Mouse (Mus musculus) myocyte (in vitro differentiated cells): ENCODE results near the gene Arpc1a. TPM values are rescaled to one million over a fixed set of nuclear protein-coding genes. Genes with fewer than 3 reads are reported as not detected.
"Not testable (repeated sequence)": the region's sequence is repeated elsewhere in the genome, so short reads cannot be mapped to it uniquely, and the experiment has no call there.

Experiments used
- H3K27me3 ChIP-seq: one replicate; pipeline ENCODE4 v1.6.1; 2011; ENCODE audit not compliant: control insufficient read depth, insufficient read depth, insufficient read length
- H3K36me3 ChIP-seq: one replicate; pipeline ENCODE4 v1.6.1; 2011; ENCODE audit not compliant: control insufficient read depth, insufficient read depth
- H3K4me2 ChIP-seq: one replicate; pipeline ENCODE4 v1.6.1; 2011; ENCODE audit warnings: low read depth, control low read depth
- H3K4me3 ChIP-seq: one replicate; pipeline ENCODE4 v1.5.1; 2011; ENCODE audit warnings: mild to moderate bottlenecking, control low read depth, moderate library complexity
- H3K79me2 ChIP-seq: one replicate; pipeline ENCODE4 v1.6.1; 2011; ENCODE audit not compliant: control insufficient read depth, insufficient read depth
- H3ac ChIP-seq: one replicate; pipeline ENCODE4 v1.6.1; 2011; ENCODE audit not compliant: control insufficient read depth, insufficient read length
- CEBPB ChIP-seq: IDR thresholded peaks from 2 replicates; pipeline ENCODE4 v1.6.1; 2011; ENCODE audit warnings: mild to moderate bottlenecking, moderate library complexity; ENCODE audit not compliant: poor library complexity, insufficient read depth, severe bottlenecking
- E2F4 ChIP-seq: IDR thresholded peaks from one replicate; pipeline ENCODE4 v1.6.1; 2011; ENCODE audit warnings: mild to moderate bottlenecking, control low read depth, moderate library complexity; ENCODE audit not compliant: insufficient read depth
- MAX ChIP-seq: IDR thresholded peaks from one replicate; pipeline ENCODE4 v1.6.1; 2011; ENCODE audit warnings: low read depth, mild to moderate bottlenecking, control low read depth
- MYOD1 ChIP-seq, 3 experiments: IDR thresholded peaks; one replicate each; pipeline ENCODE4 v1.6.1; 2011; ENCODE audit warnings: control low read depth in 2 of 3, low read depth in 2 of 3, mild to moderate bottlenecking in 2 of 3, moderate library complexity in 1 of 3; ENCODE audit not compliant: insufficient read length in 2 of 3, control insufficient read depth in 1 of 3
- MYOG ChIP-seq, 3 experiments: IDR thresholded peaks; one replicate each; pipeline ENCODE4 v1.6.1; 2011; ENCODE audit warnings: control low read depth in 2 of 3, low read depth in 2 of 3, mild to moderate bottlenecking in 2 of 3; ENCODE audit not compliant: insufficient read length in 2 of 3, control insufficient read depth in 1 of 3, insufficient read depth in 1 of 3
- POLR2A ChIP-seq: IDR thresholded peaks from one replicate; pipeline ENCODE4 v1.6.1; 2011; ENCODE audit warnings: low read depth, mild to moderate bottlenecking, control low read depth, moderate library complexity; ENCODE audit not compliant: insufficient read length
- POLR2AphosphoS2 ChIP-seq: IDR thresholded peaks from one replicate; pipeline ENCODE4 v1.6.1; 2011; ENCODE audit warnings: low read depth, control low read depth; ENCODE audit not compliant: insufficient read length
- REST ChIP-seq: IDR thresholded peaks from one replicate; pipeline ENCODE4 v1.6.1; 2011; ENCODE audit warnings: mild to moderate bottlenecking, control low read depth, moderate library complexity; ENCODE audit not compliant: insufficient read depth, insufficient read length
- SRF ChIP-seq: IDR thresholded peaks from one replicate; pipeline ENCODE4 v1.6.1; 2011; ENCODE audit warnings: low read depth; ENCODE audit not compliant: control insufficient read depth, insufficient read length
- TCF12 ChIP-seq: IDR thresholded peaks from one replicate; pipeline ENCODE4 v1.6.1; 2011; ENCODE audit warnings: mild to moderate bottlenecking, control low read depth; ENCODE audit not compliant: poor library complexity, insufficient read depth, severe bottlenecking
- TCF3 ChIP-seq: IDR thresholded peaks from one replicate; pipeline ENCODE4 v1.6.1; 2011; ENCODE audit warnings: low read depth, control low read depth; ENCODE audit not compliant: insufficient read length
- USF1 ChIP-seq: IDR thresholded peaks from one replicate; pipeline ENCODE4 v1.6.1; 2011; ENCODE audit warnings: low read depth, mild to moderate bottlenecking, control low read depth, moderate library complexity
- polyA plus RNA-seq: library from polyadenylated mRNA; unstranded; fragments of >200 nt; fragmentation: generic; extraction: Trizol; gene quantifications from one replicate; pipeline ENCODE4 v1.2.1, GENCODE M21; 2012; ENCODE audit warnings: missing spikeins

Arpc1a gene
- polyA plus RNA-seq, 1 experiment: 67.2 TPM

- Histone ChIP-seq H3K27me3 (no peaks in the 10 kb centered on the region), H3K36me3 (peaks cover 29% of the 10 kb centered on the region), H3K79me2 (no peaks in the 10 kb centered on the region), H3K4me2 (no peak overlapping the region), H3ac (no peak overlapping the region), H3K4me3 (no peak overlapping the region)
- TF ChIP-seq MYOD1 (IDR thresholded peaks at IDR 0.05; ENCODE audit: control insufficient read depth in 1 of 3, insufficient read length in 2 of 3, low read depth in 2 of 3) (no peak), POLR2A (no peak), USF1 (no peak), TCF12 (no peak), TCF3 (no peak), POLR2AphosphoS2 (no peak), CEBPB (no peak), MAX (no peak), MYOG (IDR thresholded peaks at IDR 0.05; ENCODE audit: control insufficient read depth in 1 of 3, insufficient read depth in 1 of 3, insufficient read length in 2 of 3, low read depth in 2 of 3) (no peak), SRF (no peak), REST (no peak), E2F4 (no peak)
Measured at GRCm38 (mm10) chr5:145096195-145096594, 12.6 kb downstream of the Arpc1a start.

- Histone ChIP-seq H3K4me2 (no peak overlapping the region), H3K36me3 (peaks cover 36% of the 10 kb centered on the region), H3K27me3 (no peaks in the 10 kb centered on the region), H3K79me2 (no peaks in the 10 kb centered on the region), H3ac (no peak overlapping the region), H3K4me3 (no peak overlapping the region)
- TF ChIP-seq POLR2AphosphoS2 (no peak), USF1 (no peak), REST (no peak), TCF12 (no peak)
Measured at GRCm38 (mm10) chr5:145098340-145098821, 14.8 kb downstream of the Arpc1a start.

- no peak overlapping the region for H3ac ChIP-seq
- H3K4me3 ChIP-seq: no peak overlapping the region
- TF ChIP-seq TCF12: no peak
- TF ChIP-seq TCF3: no peak
- no peak for TF ChIP-seq POLR2A
- TF ChIP-seq MAX: no peak
- TF ChIP-seq REST: no peak
- TF ChIP-seq POLR2AphosphoS2: no peak
- no peak for TF ChIP-seq MYOG (IDR thresholded peaks at IDR 0.05; ENCODE audit: control insufficient read depth in 1 of 3, insufficient read depth in 1 of 3, insufficient read length in 2 of 3, low read depth in 2 of 3)
- no peak for TF ChIP-seq MYOD1 (IDR thresholded peaks at IDR 0.05; ENCODE audit: control insufficient read depth in 1 of 3, insufficient read length in 2 of 3, low read depth in 2 of 3)
- no peak for TF ChIP-seq SRF
- TF ChIP-seq CEBPB: no peak
- no peak for TF ChIP-seq USF1
- no peak for TF ChIP-seq E2F4
- H3K36me3 ChIP-seq: peaks cover 39% of the 10 kb centered on the region
- H3K4me2 ChIP-seq: no peak overlapping the region
- no peaks in the 10 kb centered on the region for H3K27me3 ChIP-seq
- no peaks in the 10 kb centered on the region for H3K79me2 ChIP-seq
Measured at GRCm38 (mm10) chr5:145100960-145101359, 17.3 kb downstream of the Arpc1a start.

GRCm38 (mm10) chr5:145101451-145101850 lies 17.8 kb downstream of the Arpc1a start:
- H3K4me3 ChIP-seq, H3ac ChIP-seq, H3K27me3 ChIP-seq, H3K4me2 ChIP-seq, H3K79me2 ChIP-seq: not testable (repeated sequence)
- H3K36me3 ChIP-seq: peaks cover 41% of the 10 kb centered on the region

- no peak for TF ChIP-seq E2F4
- no peak for TF ChIP-seq POLR2A
- no peak for TF ChIP-seq CEBPB
- TF ChIP-seq SRF: no peak
- no peak for TF ChIP-seq TCF12
- no peak for TF ChIP-seq REST
- no peak for TF ChIP-seq TCF3
- TF ChIP-seq POLR2AphosphoS2: no peak
- TF ChIP-seq MAX: no peak
- no peak for TF ChIP-seq USF1
- TF ChIP-seq MYOG (IDR thresholded peaks at IDR 0.05; ENCODE audit: control insufficient read depth in 1 of 3, insufficient read depth in 1 of 3, insufficient read length in 2 of 3, low read depth in 2 of 3): no peak
- TF ChIP-seq MYOD1 (IDR thresholded peaks at IDR 0.05; ENCODE audit: control insufficient read depth in 1 of 3, insufficient read length in 2 of 3, low read depth in 2 of 3): no peak
- Histone ChIP-seq H3K79me2 (no peaks in the 10 kb centered on the region), H3K4me3 (no peak overlapping the region), H3ac (no peak overlapping the region), H3K4me2 (peak overlapping the region; percentile 18), H3K27me3 (no peaks in the 10 kb centered on the region), H3K36me3 (peaks cover 42% of the 10 kb centered on the region)
Measured at GRCm38 (mm10) chr5:145102706-145103105, 19.1 kb downstream of the Arpc1a start.
